Mouse (Mus musculus): Measurements from ENCODE around the gene A430033K04Rik. TPM values are rescaled to one million over a fixed set of nuclear protein-coding genes. Genes with fewer than 3 reads are reported as not detected.

Gene A430033K04Rik
- 0.01 and 0.03 TPM in 2 replicates for polyA plus RNA-seq (2012)

DNA sequence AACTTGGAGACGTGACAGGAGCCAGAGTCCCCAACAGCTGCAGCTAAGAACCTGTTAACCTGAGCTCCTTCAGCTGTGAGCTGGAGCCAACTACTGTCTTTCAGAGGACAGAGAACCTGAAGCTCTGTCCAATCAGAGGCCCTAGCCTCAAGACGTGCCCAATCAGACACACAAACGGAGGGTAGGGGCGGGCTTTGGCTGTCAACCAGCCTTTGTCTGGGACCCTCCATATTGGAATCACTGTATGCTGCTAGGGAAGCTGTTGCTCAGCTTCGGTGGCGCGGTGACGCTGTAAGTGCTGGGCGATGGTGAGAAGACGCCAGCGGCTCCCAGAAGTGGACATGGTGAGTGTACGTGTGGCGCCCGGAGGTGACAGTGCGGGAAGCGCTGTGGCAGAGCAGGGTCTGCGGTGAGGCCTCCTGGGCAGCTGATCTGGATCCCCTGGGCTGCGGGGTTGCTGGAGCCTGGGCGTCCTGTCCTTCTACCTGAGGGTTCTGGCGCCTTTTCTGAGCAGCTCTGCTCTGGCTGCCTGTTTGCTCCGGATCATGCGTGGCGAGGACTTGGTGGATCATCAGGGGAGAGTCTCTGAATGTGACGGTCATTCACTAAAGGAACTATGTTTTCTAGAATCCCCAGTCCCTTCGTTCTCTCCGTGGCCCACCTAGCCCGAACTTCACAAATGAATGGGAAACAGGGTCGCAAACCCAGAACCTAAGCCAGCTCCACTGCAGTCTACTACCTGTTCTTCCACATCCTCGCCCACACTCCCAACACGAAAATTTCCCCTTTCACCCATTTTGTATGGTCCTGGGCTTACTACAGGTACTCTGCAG, at the start of gene A430033K04Rik:
A430033K04Rik (plus strand) TSS at position 215 of the 833 bp plus-strand sequence.
- no peak for TF ChIP-seq GATA1 (IDR thresholded peaks at IDR 0.05; ENCODE audit: low read length)
- no peak for TF ChIP-seq TAL1 (IDR thresholded peaks at IDR 0.05; ENCODE audit: low read length)

DNA sequence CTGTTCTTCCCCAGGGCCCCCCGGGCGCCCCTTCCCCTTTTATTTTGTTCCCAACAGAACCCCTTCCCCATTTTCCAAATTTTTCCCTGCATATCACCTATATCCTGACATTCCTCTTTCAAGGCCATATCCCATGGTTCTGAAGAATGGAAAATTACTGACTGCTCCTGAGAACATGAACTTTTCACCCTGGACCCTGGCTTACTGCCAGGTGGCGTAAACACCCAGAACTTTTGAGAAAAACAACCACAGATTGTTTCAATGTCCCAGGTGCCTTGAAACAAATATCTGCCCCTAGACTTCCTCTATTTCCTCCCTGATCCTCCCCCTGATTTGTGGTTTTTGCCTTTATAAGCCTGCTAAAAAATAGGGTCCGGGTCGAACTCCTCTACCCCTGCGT, 35.3 kb upstream of the A430033K04Rik start:
- Histone ChIP-seq H3K4me1 (ENCODE audit: control insufficient read depth) (no peaks in the 10 kb centered on the region), H3K36me3 (ENCODE audit: control insufficient read depth) (no peaks in the 10 kb centered on the region), H3K27me3 (ENCODE audit: control insufficient read depth) (no peaks in the 10 kb centered on the region), H3K4me3 (replicated peaks) (no peak overlapping the region), H3K9me3 (ENCODE audit: control insufficient read depth, low read length) (peaks cover 12% of the 10 kb centered on the region)
- no peak for TF ChIP-seq GATA1 (IDR thresholded peaks at IDR 0.05; ENCODE audit: low read length)
- no peak for TF ChIP-seq TAL1 (IDR thresholded peaks at IDR 0.05; ENCODE audit: low read length)

More for the DNA sequence above, at the start of gene A430033K04Rik:
- Histone ChIP-seq H3K4me3 (replicated peaks) (peak within 1 kb of the TSS; percentile 73), H3K9me3 (ENCODE audit: control insufficient read depth, low read length) (no peaks in the 10 kb centered on the region), H3K36me3 (ENCODE audit: control insufficient read depth) (peaks cover 4% of the 10 kb centered on the region), H3K4me1 (ENCODE audit: control insufficient read depth) (peaks cover 40% of the 10 kb centered on the region), H3K27me3 (ENCODE audit: control insufficient read depth) (no peaks in the 10 kb centered on the region)

DNA sequence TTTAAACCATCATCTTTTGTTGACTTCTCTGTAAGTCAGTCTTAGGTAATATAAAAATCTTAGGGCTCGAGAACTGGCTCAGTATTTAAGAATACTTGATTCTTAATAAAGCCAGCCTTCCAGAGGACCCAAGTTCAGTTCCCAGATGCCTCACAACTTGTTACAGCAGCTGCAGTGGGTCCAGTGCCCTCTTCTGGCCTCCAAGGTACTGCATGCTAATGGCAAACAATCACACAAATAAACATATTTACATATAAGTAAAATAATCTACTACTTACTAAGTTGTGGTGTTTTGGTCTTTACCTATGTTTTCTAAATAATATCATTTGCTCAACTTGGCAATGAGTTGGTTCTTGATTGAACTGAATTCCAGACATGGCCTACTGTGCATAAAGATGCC, 4.3 kb upstream of the A430033K04Rik start:
- Histone ChIP-seq H3K9me3 (ENCODE audit: control insufficient read depth, low read length) (peaks cover 4% of the 10 kb centered on the region; the same call in 1 of the 2 replicates), H3K4me3 (replicated peaks) (peak overlapping the region; percentile 98), H3K36me3 (ENCODE audit: control insufficient read depth) (peaks cover 48% of the 10 kb centered on the region), H3K4me1 (ENCODE audit: control insufficient read depth) (peaks cover 31% of the 10 kb centered on the region), H3K27me3 (ENCODE audit: control insufficient read depth) (no peaks in the 10 kb centered on the region)
- TF ChIP-seq GATA1 (IDR thresholded peaks at IDR 0.05; ENCODE audit: low read length), result no peak
- TF ChIP-seq TAL1 (IDR thresholded peaks at IDR 0.05; ENCODE audit: low read length), result no peak

DNA sequence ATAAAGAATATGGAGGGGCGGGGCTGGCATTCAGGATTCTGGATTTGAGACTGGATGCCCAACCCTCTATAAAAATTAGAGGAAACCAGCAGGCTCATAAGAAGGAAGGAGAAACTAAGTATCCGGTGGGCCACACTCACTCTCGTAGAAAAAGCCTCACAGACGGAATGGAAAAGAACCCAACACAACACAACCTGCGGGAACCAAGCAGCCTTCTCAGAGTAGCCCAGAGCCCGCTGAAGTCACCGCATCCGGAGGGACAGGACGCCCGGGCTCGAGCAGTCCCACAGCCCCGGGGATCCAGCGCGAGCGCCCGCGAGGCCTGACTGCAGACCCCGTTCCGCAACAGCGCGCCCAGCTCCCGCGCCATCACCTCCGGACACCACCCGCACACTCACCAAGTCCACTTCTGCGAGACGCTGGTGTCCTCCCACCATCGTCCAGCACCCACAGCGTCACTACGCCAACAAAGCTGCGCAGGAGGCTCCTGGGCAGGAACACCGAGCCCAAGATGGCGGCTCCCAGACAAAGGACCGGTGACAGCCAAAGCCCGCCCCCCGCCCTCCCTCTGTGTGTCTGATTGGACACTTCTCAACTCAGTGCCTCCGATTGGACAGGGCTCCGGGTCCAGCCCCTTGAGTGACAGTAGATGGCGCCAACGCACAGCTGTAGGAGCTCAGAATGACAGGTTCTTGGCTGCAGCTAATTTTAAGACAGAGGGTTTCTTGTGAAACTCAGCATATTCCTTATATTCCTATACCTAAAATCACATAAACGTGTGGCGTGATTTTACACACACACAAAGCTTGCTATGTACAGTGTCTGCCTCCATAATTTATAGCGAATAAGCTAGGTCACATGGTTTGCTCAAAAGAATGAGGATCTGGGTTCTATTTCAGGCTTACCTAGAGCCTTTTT, 3.2 kb upstream of the A430033K04Rik start, which contains the start of gene Zfp68:
Zfp68 (minus strand) TSS at position 551 of the 918 bp plus-strand sequence.
- no peaks in the 10 kb centered on the region for H3K27me3 ChIP-seq (ENCODE audit: control insufficient read depth)
- H3K4me3 ChIP-seq (replicated peaks), result peak within 1 kb of the TSS; percentile 98
- H3K36me3 ChIP-seq (ENCODE audit: control insufficient read depth), result peaks cover 37% of the 10 kb centered on the region
- no peak for TF ChIP-seq GATA1 (IDR thresholded peaks at IDR 0.05; ENCODE audit: low read length)
- no peak for TF ChIP-seq TAL1 (IDR thresholded peaks at IDR 0.05; ENCODE audit: low read length)
- H3K4me1 ChIP-seq (ENCODE audit: control insufficient read depth), result peaks cover 40% of the 10 kb centered on the region
- H3K9me3 ChIP-seq (ENCODE audit: control insufficient read depth, low read length), result peaks cover 2% of the 10 kb centered on the region; the same call in 1 of the 2 replicates

DNA sequence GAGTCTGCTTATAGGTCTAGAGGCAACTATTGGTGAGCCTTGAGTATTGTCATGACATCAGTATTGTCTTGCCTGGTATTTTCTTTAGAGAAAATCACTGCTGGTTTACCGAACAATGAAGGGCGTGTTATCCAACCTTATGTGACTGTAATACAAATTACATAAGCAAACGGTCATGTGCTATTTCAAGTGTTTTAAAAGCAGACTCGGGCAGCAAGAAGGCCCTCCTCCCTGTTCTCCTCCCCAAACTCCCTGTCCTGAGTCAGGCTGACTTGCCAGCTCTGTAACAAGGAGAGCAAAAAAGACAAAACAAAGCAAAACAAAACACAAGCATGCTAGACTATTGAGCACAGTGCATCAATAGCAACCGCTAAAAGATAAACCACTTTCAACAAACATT, 1.8 kb upstream of the A430033K04Rik start:
- Histone ChIP-seq H3K27me3 (ENCODE audit: control insufficient read depth) (no peaks in the 10 kb centered on the region), H3K9me3 (ENCODE audit: control insufficient read depth, low read length) (no peaks in the 10 kb centered on the region; the same call in 1 of the 2 replicates), H3K4me3 (replicated peaks) (no peak overlapping the region), H3K36me3 (ENCODE audit: control insufficient read depth) (peaks cover 23% of the 10 kb centered on the region), H3K4me1 (ENCODE audit: control insufficient read depth) (peaks cover 45% of the 10 kb centered on the region)
- TF ChIP-seq TAL1 (IDR thresholded peaks at IDR 0.05; ENCODE audit: low read length) (no peak), GATA1 (IDR thresholded peaks at IDR 0.05; ENCODE audit: low read length) (no peak)

DNA sequence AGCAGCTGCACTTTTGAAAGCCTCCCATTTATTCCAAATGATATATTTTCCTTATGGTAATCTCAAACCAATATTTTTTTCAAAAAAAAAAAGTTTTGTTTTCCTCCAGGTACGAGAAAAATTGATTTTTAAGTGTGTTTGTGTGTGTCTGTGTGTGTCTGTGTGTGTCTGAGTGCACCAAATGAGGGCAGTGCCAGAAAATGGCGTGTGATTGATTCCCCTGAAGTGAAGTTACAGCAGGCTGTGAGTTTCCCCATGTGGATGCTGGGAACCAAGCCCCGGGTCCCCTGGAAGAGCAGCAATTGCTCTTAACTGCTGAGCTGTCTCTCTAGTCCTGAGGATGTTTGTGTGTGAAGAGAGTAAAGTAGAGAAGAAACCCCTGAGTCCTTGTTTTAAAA, 818 bp downstream of the A430033K04Rik start:
- Histone ChIP-seq H3K4me1 (ENCODE audit: control insufficient read depth) (peaks cover 34% of the 10 kb centered on the region), H3K4me3 (replicated peaks) (peak overlapping the region; percentile 73), H3K27me3 (ENCODE audit: control insufficient read depth) (no peaks in the 10 kb centered on the region), H3K36me3 (ENCODE audit: control insufficient read depth) (no peaks in the 10 kb centered on the region; the same call in 1 of the 2 replicates), H3K9me3 (ENCODE audit: control insufficient read depth, low read length) (no peaks in the 10 kb centered on the region)
- TF ChIP-seq GATA1 (IDR thresholded peaks at IDR 0.05; ENCODE audit: low read length), result no peak
- TF ChIP-seq TAL1 (IDR thresholded peaks at IDR 0.05; ENCODE audit: low read length), result no peak

DNA sequence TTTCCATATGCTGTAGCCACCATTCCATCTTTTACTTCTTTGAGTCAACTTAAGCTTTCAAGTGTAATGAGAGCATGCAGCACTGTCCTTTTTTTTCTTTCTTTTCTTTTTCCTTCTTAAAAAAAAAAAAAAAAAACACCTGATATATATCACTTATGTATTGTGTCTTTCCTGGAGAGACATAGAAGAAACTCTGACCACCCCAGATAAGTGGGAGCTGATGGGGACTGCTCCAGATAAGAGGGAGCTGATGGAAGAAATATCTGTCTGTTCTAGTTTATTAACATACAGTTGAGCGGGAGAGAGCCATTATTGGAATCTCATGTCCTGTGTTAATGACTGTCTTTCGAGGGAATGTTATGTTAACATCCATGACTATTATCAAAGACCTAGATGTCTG, 13.8 kb downstream of the A430033K04Rik start:
- Histone ChIP-seq H3K36me3 (ENCODE audit: control insufficient read depth) (peaks cover 25% of the 10 kb centered on the region), H3K4me3 (replicated peaks) (no peak overlapping the region), H3K9me3 (ENCODE audit: control insufficient read depth, low read length) (0 out of 2 replicates have a peak, but pooled peaks cover 2% of the 10 kb centered on the region), H3K4me1 (ENCODE audit: control insufficient read depth) (peaks cover 10% of the 10 kb centered on the region), H3K27me3 (ENCODE audit: control insufficient read depth) (no peaks in the 10 kb centered on the region)
- no peak for TF ChIP-seq TAL1 (IDR thresholded peaks at IDR 0.05; ENCODE audit: low read length)
- no peak for TF ChIP-seq GATA1 (IDR thresholded peaks at IDR 0.05; ENCODE audit: low read length)

DNA sequence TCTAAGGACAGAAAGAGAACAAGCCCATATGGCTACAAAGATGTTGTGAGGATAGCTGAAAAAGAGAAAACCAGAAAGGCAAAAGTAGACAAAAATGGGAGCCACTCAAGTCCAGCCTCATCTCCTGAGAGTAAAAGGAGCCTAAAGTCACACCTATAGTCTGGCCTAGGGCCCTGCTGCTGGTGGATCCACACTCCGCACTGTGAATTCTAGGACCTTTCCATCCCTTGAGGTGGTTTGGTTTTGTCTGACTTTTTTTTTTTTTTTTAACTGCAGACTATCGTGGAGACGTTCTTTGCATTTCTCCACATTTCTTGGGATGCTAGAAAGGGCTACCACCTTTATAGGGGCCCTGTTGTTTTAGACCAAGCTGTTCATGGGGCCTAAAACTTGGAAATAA, 18.4 kb downstream of the A430033K04Rik start:
- TF ChIP-seq GATA1 (IDR thresholded peaks at IDR 0.05; ENCODE audit: low read length), result no peak
- no peak for TF ChIP-seq TAL1 (IDR thresholded peaks at IDR 0.05; ENCODE audit: low read length)
- H3K36me3 ChIP-seq (ENCODE audit: control insufficient read depth), result peaks cover 40% of the 10 kb centered on the region
- no peak overlapping the region for H3K4me3 ChIP-seq (replicated peaks)
- H3K9me3 ChIP-seq (ENCODE audit: control insufficient read depth, low read length), result 0 out of 2 replicates have a peak, but pooled peaks cover 2% of the 10 kb centered on the region
- peaks cover 15% of the 10 kb centered on the region for H3K4me1 ChIP-seq (ENCODE audit: control insufficient read depth)
- no peaks in the 10 kb centered on the region for H3K27me3 ChIP-seq (ENCODE audit: control insufficient read depth)
